Mouse (Mus musculus): ENCODE data around the gene Kat2b. TPM values are rescaled to one million over a fixed set of nuclear protein-coding genes. Genes with fewer than 3 reads are reported as not detected.
"Not testable (repeated sequence)": the region's sequence is repeated elsewhere in the genome, so short reads cannot be mapped to it uniquely, and the experiment has no call there.

The Kat2b gene
- total RNA-seq (2021), result 10 to 100 TPM; 91.6 to 95.9 TPM

DNA sequence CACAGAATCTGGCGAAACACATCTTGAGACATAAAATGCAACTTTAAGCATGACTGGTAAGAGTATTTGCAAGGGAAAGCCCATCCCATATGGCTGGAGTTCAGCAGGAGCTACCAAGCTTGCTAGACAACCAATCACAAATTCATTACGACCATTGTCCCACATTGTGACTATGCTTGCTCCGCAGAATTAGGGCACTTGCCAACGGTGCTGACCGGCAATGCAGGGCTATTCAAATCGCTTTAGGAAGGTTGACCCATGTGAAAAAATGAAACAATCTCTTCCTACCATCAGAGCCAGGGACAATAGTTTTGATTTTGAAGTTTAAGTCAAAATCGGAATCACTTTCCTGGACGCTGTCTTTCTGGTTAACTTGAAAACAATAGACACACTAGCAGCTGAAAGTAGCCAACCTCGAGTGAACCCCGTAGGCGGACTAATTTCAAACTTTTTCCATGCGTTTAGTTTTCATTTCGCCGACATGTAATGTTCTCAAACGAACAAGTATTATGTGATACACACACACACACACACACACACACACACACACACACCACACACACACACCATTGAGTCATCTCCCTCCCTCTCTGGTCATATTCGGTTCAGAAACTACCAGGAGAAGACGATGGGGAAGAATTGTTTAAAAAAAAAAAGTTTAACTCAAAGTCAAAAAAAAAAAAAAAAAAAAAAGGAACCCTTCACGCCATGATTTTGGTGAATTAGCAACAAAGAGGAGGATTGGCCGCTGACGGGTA is at the start of gene Kat2b:
Kat2b (plus strand) TSS at position 701 of the 758 bp plus-strand sequence.
- intact Hi-C loops (cut with DNase I), result loop anchor here (2.0 to 10.0 kb wide), 4 partner anchors 54 to 122 kb away; partner anchors contain the start of genes Rab5a and Sgo1
- peak; percentile 81 to 82 for DNase-seq

DNA sequence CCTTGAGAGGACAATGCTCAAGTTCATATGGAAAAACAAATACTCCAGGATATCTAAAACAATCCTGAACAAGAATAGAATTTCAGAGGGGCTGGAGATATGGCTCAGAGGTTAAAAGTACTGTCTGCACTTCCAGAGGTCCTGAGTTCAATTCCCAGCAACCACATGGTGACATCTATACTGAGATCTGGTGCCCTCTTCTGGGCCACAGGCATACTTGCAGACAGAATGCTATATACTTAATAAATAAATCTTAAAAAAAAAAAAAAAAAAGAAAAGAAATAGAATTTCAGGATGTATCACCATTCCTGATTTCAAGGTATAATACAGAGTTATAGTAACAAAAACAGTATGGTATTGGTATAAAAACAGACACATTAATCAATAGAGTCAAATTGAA is 47.3 kb upstream of the Kat2b start:
- DNase-seq, result no peak
- intact Hi-C loops (cut with DNase I), result loop anchor here (5.0 kb wide), 1 partner anchor 313 kb away; no protein-coding TSS in a partner anchor

DNA sequence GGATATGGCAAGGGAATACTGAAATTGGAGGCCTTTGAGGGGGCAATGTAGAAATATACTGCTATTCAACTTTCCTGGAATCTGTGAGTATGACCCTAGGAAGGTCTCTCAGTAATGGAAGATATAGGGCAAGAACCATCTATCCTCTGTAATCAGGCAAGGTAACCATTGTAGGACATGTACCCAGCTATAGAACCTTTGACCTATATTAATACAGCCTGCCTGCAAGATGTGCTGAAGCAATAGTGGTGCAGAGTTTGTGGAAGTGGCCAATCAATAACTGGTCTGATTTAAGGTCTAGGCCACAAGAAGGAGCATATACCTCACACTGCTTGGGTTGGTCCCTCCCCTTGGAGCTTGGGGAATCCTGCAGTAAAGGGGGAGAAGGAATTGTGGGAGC is 46.2 kb upstream of the Kat2b start:
- intact Hi-C loops (cut with DNase I), result no loop called here
- DNase-seq, result no peak

DNA sequence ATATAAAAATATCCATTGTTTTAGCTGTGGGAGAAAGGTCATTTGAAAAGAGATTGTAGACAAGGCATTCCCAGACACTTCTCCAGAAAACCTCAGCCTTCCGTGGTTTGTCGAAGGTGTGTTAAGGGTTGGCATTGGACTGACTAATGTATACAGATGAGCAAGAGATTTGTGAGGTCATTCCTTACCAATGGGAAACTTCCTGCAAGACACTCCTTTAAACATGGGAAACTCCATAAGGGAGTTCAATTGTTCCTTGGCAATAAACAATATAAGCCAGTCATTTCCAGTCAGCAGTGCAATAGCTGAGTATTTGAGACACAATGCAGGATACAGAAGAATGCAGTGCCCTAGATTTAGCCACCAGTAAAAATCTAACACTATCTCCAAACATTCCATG is 38.6 kb upstream of the Kat2b start:
- intact Hi-C loops (cut with DNase I), result no loop called here
- no peak for DNase-seq

DNA sequence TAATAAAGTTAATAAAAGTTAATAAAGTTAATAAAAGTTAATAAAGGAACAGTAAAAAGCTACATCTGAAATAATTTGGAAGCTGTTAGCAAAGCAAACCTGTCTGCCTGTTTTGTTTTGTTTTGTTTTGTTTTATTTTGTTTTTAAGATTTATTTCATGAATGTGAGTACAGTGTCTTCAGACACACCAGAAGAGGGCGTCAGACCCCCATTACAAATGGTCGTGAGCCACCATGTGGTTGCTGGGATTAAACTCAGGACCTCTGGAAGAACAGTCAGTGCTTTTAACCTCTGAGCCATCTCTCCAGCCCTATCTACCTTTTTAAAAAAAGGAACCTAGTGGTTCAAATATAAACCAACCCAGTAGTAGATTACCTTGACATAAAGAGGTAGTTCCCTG is 35.5 kb upstream of the Kat2b start:
- peak in 1 of 2 experiments; percentile 19 for DNase-seq
- intact Hi-C loops (cut with DNase I), result no loop called here

DNA sequence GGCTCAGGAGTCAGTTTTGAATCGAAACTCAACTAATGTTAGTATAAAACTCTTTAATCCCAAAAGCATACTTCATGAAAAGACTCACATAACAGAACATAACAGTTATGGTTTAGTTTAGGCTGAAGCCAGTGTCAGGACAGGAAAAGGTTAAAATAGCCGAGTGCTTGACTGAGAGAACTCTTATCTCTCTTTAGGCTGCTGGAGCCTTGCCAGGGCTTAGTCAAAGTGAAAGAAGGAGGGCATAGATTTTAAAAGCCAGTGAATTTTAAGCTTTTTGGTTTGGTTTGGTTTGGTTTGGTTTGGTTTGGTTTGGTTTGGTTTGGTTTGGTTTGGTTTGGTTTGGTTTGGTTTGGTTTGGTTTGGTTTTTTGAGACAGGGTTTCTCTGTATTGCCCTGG is 34.2 kb upstream of the Kat2b start:
- intact Hi-C loops (cut with DNase I), result no loop called here
- peak in 1 of 2 experiments; percentile 24 for DNase-seq

DNA sequence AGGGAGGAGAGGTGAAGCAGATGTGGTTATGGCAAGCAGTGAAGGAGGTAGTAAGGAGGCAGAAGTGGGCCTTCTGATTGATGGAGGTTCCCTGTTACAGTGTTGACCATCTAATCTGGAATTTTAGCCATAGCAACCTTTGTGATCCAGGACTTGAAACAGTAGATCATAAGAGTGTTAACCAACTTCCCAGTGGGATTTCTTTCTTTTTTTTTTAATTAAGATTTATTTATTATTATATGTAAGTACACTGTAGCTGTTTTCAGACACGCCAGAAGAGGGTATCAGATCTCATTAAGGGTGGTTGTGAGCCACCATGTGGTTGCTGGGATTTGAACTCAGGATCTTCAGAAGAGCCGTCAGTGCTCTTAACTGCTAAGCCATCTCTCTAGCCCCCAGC is 27.3 kb upstream of the Kat2b start, which contains the start of gene Pp2d1:
Pp2d1 (minus strand) TSS at position 101 of the 400 bp plus-strand sequence.
- intact Hi-C loops (cut with DNase I); DNase-seq: not testable (repeated sequence)

DNA sequence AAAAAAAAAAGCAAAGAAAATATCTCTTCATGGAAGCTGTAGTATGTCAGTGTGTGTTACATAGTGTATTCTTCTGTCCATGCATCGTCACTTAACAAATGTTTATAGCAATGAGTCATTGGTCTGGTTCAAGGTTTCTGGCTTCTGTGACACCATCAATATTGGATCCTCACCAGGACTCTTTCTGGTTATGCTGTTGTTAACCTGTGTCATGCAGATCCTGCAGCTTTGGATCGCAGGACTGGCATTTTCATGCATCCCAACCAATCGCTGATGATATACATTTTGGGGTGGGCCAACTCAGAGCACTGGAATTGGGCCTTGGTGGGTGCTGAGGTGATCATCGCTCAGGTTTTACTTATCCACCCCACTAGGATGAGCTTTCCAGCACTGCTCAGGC is 24.1 kb upstream of the Kat2b start:
- intact Hi-C loops (cut with DNase I), result no loop called here
- DNase-seq, result no peak

DNA sequence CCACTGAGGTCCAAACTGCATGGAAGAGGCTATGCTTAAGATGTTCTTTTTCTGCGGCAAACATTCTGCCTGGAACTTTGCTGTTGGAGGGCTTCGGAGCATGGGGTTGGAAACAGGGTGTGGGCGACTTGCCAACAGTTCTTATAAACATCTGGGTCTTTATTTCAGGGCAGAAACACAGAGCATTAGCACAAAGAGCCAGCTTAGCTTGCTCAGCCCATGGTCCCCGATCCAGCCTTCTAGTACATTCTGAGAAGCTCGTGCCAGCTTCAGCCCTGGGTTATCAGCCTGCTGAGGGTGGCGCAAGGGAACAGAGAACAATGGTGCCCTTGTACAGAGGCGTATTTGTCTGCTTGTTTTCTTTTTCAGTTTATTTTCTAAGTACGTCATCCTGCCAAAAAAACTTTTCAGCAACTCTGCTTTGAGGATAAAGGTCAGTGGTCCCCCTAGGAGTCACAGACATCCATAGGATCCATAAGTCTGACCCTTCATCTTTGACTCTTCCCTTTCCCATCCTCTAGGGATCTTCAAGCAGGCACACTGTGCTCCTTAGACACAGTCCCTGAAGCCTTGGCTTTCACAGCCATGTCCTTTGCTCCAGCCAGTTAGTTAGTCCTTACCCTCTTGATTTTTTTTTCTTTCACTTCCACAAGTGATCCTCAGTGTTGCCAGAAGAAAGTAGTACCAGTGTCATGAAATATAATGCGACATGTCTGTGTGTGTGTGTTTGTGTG is 22.9 kb upstream of the Kat2b start:
- DNase-seq, result peak; percentile 39 to 49
- intact Hi-C loops (cut with DNase I), result no loop called here

DNA sequence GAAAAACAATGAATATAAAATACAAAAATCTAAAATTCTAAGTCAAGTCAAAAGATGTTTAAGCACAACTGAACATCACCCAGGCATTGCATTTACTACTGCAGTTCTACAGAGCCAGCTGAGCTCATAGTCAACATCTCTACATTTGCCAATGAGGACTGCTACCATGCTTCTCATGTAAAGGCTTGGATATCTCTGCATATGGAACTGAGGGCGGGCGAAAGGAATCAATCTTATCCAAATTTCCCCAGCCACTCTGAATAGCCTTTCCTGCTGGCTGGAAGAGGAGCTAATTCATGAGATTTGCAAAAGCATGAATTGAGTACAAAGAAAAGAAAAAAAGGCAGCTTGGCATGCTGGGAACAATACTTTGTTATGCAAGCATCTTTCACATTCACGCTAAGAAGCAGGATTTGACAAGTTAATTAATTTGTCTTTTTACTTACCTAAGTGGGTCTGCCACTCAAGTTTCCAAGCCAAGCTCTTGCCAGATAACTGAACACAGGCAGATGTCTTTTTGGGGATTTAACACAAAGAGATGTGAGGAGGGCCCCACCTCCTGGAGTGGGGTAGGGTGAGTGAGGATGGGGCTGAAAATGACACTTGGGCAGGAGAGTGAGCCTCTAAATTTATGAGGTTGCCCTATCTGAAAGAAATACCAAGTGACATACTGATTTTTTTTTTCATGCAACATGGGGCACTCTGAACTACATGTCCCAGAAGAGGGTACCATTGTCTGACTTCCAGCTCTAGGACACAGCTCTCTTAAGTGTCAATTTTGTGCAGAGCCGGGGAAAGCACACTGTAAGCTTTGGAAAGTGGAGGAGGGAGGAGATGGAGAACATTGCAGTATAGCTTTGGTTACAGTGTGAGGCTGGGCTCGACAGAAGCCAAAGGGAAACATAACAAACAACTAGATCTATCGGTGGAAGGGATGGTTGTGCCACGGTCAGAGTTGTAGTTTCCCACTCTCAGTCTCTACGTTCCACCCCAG is 15.1 kb upstream of the Kat2b start:
- intact Hi-C loops (cut with DNase I), result no loop called here
- no peak for DNase-seq

DNA sequence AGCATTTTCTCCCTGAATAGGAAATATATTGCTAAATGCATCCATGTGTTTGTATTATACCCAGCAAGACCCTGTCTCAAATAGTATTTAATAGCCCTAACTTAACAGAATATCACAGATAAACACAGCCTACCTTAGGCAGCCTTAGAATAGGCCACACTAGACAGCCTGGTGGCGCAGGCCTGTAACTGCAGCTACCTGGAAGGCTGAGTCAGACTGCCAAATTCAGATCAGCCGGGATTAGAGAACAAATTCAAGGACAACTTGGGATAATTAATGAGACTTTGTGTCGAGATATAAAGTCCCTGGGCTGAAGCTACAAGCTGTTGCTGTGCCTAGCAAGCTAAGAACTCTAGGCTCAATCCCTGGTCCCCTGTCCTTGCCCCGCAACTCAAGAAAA is 12.6 kb upstream of the Kat2b start:
- peak in 1 of 2 experiments; percentile 4 for DNase-seq
- intact Hi-C loops (cut with DNase I), result no loop called here

DNA sequence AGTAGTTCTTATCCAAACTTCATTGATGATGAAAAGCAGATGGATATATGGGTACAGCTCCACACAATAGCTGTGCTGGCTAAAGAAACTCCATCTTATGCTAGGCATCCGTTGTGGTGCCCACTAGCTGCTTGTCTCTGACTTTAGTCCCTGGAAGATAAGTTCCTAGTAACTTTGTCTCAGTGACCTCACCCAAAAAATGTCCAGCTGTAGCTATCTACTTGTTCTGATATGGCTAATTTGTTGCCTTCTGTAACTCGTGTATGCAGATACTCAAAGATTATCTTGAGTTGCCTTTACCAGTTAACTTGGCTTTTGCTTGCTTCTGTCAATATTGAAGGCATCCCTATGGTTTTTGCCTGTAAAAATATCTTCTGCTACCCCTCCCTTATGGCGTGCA is 11.8 kb upstream of the Kat2b start:
- intact Hi-C loops (cut with DNase I), result no loop called here
- no peak for DNase-seq

DNA sequence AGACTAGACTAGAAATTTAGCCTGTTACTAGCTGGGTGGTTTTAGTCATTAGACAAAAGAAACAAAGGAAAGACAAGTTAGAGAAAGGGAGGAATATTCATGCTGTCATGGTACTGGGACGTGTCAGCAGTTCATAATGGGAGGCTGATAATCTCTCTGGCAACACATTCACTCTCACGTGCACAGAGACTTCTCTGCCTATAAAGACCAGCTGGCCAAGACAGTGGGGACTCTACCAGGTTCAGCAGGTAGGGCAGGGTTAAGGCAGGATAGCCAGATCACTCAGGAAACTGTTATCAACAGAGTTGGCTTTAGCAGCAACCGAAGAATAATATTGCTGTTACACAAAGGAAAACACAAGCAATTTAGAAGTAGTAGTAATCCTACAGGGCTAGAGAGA is 9.2 kb upstream of the Kat2b start:
- no peak for DNase-seq
- intact Hi-C loops (cut with DNase I), result no loop called here

DNA sequence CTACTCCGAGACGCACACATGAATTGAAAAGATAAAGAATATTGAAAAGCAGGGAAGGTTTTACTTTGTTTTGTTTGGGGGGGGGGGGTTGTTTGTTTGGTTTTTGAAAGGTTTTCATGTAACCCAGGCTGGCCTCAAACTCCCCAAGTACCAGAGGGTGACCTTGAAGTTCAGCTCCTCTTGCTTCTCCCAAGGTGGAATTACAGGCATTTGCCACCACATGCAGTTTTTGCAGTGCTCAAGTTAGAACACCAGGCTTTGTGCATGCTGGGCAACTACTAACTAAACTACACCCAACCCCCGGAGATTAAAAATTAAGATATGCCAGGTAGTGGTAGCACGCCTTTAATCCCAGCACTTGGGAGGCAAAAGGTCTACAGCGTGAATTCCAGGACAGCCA is 7.0 kb upstream of the Kat2b start:
- intact Hi-C loops (cut with DNase I), result loop anchor here (10.0 kb wide), 1 partner anchor 95 kb away; no protein-coding TSS in a partner anchor
- DNase-seq, result no peak

DNA sequence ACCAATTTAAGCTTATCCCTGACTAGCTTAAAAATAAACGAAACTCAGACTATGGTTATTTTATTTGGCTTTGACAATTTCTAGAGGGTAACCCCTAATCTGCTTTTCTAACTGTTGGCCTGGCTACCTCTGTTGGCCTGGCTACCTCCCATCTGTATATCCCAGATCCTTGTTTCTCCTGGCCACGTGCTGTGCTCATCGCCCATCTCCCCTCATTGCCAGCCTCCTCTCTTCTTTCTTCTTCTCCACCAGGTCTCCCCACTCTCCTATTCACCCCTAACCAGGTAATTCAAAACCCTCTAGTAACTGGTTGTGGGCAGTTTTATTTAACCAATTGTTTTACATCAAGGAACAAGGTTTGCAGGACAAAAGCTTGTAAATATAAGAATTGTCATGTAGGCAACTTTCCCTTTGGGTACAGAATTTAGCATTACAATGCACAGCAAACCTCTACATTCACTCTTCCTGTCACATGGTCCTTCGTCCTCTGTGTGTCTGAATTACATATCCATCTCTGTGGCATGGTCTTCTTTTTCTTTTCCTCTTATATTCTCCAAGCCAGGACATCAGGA is 5.1 kb upstream of the Kat2b start:
- intact Hi-C loops (cut with DNase I), result loop anchor here (10.0 kb wide), 1 partner anchor 93 kb away; no protein-coding TSS in a partner anchor
- DNase-seq, result no peak

DNA sequence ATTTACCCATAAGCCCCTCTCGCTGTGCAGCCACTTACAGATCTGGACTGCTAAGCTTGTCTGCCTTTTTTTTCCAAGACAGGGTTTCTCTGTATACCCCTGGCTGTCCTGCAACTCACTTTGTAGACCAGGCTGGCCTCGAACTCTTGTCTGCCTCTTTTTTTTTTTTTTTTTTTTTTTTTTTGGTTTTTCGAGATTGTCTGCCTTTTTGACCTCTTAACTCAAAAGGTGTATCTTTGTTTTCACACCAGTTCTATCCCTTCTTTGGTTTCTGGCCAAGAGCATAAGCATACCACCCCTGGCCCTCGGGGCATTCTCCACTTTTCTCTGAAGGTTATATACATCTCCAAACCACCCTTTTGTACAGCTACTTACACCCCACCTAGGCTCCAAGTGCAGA is 1.8 kb upstream of the Kat2b start:
- intact Hi-C loops (cut with DNase I), result loop anchor here (5.0 to 10.0 kb wide), 2 partner anchors 53 to 90 kb away; no protein-coding TSS in a partner anchor

DNA sequence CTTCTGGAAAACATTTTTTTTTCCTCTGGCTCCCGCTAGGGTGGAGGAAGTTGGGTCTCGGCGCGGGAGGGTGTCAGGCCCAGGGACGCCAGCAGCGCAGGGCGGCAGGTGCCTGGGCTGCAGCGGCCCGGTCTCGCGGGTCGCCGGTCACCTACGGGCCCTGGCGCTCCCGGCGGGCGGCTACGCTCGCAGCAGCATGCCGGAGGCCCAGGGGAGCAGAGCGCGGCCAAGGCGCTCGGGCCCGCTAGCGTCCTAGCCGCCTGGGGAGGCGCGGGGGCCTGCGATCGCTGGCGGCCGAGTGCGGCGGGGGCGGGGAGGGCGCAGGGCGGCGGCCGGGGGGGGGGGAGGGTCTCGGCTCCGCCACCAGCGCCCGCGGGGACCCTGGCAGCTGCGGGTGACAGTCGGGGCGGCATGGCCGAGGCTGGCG is 271 bp downstream of the Kat2b start:
- intact Hi-C loops (cut with DNase I), result loop anchor here (2.0 to 10.0 kb wide), 4 partner anchors 55 to 122 kb away; partner anchors contain the start of genes Rab5a and Sgo1
- peak; percentile 84 to 86 for DNase-seq

More for the DNA sequence above, 1.8 kb upstream of the Kat2b start:
- DNase-seq, result no peak

DNA sequence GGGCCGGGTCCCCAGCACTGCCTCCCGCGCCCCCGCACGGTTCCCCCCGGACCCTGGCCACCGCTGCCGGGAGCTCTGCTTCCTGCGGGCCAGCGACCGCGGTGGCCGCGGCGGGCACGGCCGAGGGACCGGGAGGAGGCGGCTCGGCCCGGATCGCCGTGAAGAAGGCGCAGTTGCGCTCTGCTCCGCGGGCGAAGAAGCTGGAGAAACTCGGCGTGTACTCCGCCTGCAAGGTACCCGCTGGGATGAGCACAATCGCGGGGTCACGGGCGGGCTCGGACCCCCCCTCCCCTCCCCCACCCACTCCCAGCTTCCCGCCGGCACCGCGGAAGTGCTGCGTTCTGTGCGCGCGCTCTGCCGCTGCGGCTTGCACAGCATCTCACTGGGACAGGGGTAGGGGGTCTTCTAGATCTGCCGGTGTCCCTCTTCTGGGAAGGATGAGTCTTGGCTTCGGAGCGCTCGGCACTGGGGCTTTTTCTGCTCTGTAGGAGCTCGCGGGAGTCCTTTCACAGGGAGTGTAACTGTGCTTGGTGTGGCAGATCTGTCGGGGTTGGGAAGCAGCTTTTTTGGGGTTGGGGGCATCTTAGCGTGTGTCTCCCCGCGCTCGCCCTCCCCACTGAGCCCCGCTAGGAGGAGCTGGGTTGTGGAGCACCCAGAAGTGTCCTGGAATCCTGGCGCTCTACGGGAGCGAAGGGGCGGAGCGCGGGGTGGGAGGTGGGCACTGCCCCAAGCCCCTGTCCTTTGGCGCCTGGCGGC is 863 bp downstream of the Kat2b start:
- peak; percentile 74 to 76 for DNase-seq
- intact Hi-C loops (cut with DNase I), result loop anchor here (2.0 to 10.0 kb wide), 5 partner anchors 17 to 121 kb away; partner anchors contain the start of genes Rab5a and Sgo1

DNA sequence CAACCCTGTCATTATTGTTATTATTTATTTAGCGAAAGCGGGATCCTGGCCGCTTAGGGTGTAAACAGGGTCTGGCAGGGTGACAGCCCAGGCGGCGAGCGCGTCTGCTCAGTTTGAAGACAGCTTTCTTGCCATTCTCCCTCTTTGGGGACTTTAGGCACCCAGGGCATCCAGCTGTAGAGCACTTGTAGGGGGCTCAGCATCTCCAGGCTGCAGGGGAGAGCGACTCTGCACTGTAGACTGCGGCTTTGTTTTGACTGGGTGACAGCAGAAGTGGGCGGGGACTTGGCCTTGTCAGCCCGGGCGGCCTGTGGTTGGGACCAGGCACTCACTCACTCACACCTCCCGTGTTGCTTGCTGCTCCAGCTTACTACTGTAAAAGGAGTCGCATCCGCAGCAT is 1.5 kb downstream of the Kat2b start:
- intact Hi-C loops (cut with DNase I), result loop anchor here (2.0 to 10.0 kb wide), 3 partner anchors 17 to 87 kb away; no protein-coding TSS in a partner anchor
- DNase-seq, result peak; percentile 90
